Mouse (Mus musculus) neural tube, embryonic 15.5 days (tissue): ENCODE results near the gene AY358078. TPM values are rescaled to one million over a fixed set of nuclear protein-coding genes. Genes with fewer than 3 reads are reported as not detected.
"Not testable (repeated sequence)": the region's sequence is repeated elsewhere in the genome, so short reads cannot be mapped to it uniquely, and the experiment has no call there.

Source experiments
- ATAC-seq: fragments of 200-750 bp; cut with Nextera tagmentation; 2 replicates; pipeline ENCODE4 v1.8.0; 2017; ENCODE audit warnings: mild to moderate bottlenecking, moderate TSS enrichment, moderate library complexity; ENCODE audit not compliant: low FRiP score
- H3K27ac ChIP-seq: fragments of 300-500 bp; sonication (generic); replicated peaks from 2 replicates; pipeline ENCODE4 v1.5.1; 2015; ENCODE audit warnings: mild to moderate bottlenecking, inconsistent platforms
- H3K27me3 ChIP-seq: fragments of 300-500 bp; sonication (generic); replicated peaks from 2 replicates; pipeline ENCODE4 v1.6.1; 2015; ENCODE audit warnings: inconsistent platforms
- H3K36me3 ChIP-seq: fragments of 300-500 bp; sonication (generic); 2 replicates; pipeline ENCODE4 v1.6.1; 2015; ENCODE audit warnings: inconsistent platforms
- H3K4me1 ChIP-seq: fragments of 300-500 bp; sonication (generic); 2 replicates; pipeline ENCODE4 v1.6.1; 2015; ENCODE audit warnings: inconsistent platforms
- H3K4me2 ChIP-seq: fragments of 300-500 bp; sonication (generic); 2 replicates; pipeline ENCODE4 v1.6.1; 2015; ENCODE audit warnings: inconsistent platforms, mild to moderate bottlenecking, moderate library complexity
- H3K4me3 ChIP-seq: fragments of 300-500 bp; sonication (generic); replicated peaks from 2 replicates; pipeline ENCODE4 v1.5.1; 2015; ENCODE audit warnings: mild to moderate bottlenecking, inconsistent platforms
- H3K9ac ChIP-seq: fragments of 300-500 bp; sonication (generic); replicated peaks from 2 replicates; pipeline ENCODE4 v1.6.1; 2015; ENCODE audit warnings: mild to moderate bottlenecking, inconsistent platforms
- H3K9me3 ChIP-seq: fragments of 300-500 bp; sonication (generic); replicated peaks from 2 replicates; pipeline ENCODE4 v1.6.1; 2016; ENCODE audit warnings: inconsistent platforms
- WGBS: fragments of 180-500 bp; shearing (Covaris S2); methylation state at CpG from one replicate; pipeline ENCODE4 v1.1.7; 2015; ENCODE audit warnings: mixed read lengths; 5-methylcytosine and 5-hydroxymethylcytosine counted together
- polyA plus RNA-seq: library from polyadenylated mRNA; unstranded; fragments of >200 nt; fragmentation: Nextera tagmentation; extraction: Ambion mirVana; gene quantifications from 2 replicates; pipeline ENCODE4 v1.2.1, GENCODE M21; 2015

Gene AY358078
- polyA plus RNA-seq, 1 experiment from 2014 or later = not detected

DNA sequence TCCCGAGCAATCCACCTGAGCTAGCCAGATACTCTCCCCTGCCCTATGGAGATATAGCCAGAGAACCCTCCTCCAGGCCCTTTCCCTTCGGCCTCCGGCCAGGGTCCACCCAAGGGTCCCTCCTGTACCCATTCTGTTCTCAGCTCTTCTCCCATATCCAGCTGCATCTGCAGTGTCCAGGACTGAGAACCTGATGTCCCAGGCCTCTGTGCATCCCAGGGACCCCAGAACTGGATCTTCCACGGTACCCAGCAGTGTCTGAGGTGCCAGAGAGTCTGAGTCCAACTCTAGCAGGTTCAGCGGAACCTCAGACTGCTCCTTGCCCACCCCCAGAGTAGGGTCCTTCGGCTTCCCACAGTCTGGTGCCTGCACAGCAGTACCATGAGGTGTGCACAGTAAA, 29.3 kb downstream of the AY358078 start:
- Histone ChIP-seq H3K27me3 (no peaks in the 10 kb centered on the region), H3K4me2 (no peak overlapping the region), H3K9me3 (no peaks in the 10 kb centered on the region), H3K9ac (no peak overlapping the region), H3K27ac (no peak overlapping the region), H3K4me3 (no peak overlapping the region), H3K4me1 (no peaks in the 10 kb centered on the region), H3K36me3 (no peaks in the 10 kb centered on the region)
- WGBS = 89% methylated on average over 6 of the region's 6 CpGs
- ATAC-seq = no peak

- not testable (repeated sequence) for H3K4me2 ChIP-seq, H3K9ac ChIP-seq, H3K36me3 ChIP-seq, H3K27me3 ChIP-seq, H3K4me1 ChIP-seq, H3K4me3 ChIP-seq, ATAC-seq, H3K27ac ChIP-seq, H3K9me3 ChIP-seq
- WGBS = 36% methylated on average over 2 of the region's 2 CpGs
Measured at GRCm38 (mm10) chr14:51838480-51838879, 38.6 kb downstream of the AY358078 start.

- H3K9ac ChIP-seq = no peak overlapping the region
- H3K4me2 ChIP-seq = no peak overlapping the region
- ATAC-seq = no peak
- H3K4me1 ChIP-seq = no peaks in the 10 kb centered on the region
- no peak overlapping the region for H3K4me3 ChIP-seq
- no peak overlapping the region for H3K27ac ChIP-seq
- no peaks in the 10 kb centered on the region for H3K27me3 ChIP-seq
- no peaks in the 10 kb centered on the region for H3K36me3 ChIP-seq
- 76% methylated on average over 1 of the region's 1 CpGs for WGBS
- H3K9me3 ChIP-seq = no peaks in the 10 kb centered on the region
Measured at GRCm38 (mm10) chr14:51842250-51842649, 42.4 kb downstream of the AY358078 start.

- Histone ChIP-seq H3K27me3 (no peaks in the 10 kb centered on the region), H3K27ac (no peak overlapping the region), H3K9me3 (no peaks in the 10 kb centered on the region), H3K4me2 (no peak overlapping the region), H3K36me3 (no peaks in the 10 kb centered on the region), H3K4me1 (no peaks in the 10 kb centered on the region), H3K4me3 (no peak overlapping the region), H3K9ac (no peak overlapping the region)
- WGBS = 94% methylated on average over 2 of the region's 2 CpGs
- ATAC-seq = no peak
Measured at GRCm38 (mm10) chr14:51842781-51843180, 42.9 kb downstream of the AY358078 start.

DNA sequence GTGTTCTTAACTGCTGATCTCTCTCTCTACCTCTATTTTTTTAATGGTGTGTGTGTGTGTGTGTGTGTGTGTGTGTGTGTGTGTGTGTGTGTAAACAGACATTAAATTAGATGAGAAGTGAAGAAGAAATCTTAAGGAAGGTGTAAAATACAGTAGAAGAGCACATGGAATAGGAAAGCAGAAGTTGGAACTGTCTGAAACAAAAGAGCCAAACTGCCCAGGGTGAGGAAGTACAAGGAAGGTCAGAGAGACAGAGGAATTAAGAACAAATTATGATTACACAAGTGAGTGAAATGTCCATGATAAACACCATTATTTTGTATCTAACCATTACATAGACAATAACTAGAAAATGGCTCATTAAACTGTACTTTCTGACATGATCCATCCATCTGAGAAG, 44.0 kb downstream of the AY358078 start:
- ATAC-seq = no peak
- no peaks in the 10 kb centered on the region for H3K36me3 ChIP-seq
- no peaks in the 10 kb centered on the region for H3K4me1 ChIP-seq

GRCm38 (mm10) chr14:51846566-51846965, 46.7 kb downstream of the AY358078 start:
- no peak overlapping the region for H3K4me2 ChIP-seq
- H3K4me3 ChIP-seq = no peak overlapping the region
- WGBS = 82% methylated on average over 3 of the region's 3 CpGs
- no peak overlapping the region for H3K27ac ChIP-seq
- H3K27me3 ChIP-seq = no peaks in the 10 kb centered on the region
- H3K9ac ChIP-seq = no peak overlapping the region
- no peaks in the 10 kb centered on the region for H3K9me3 ChIP-seq
- no peak for ATAC-seq
- no peaks in the 10 kb centered on the region for H3K36me3 ChIP-seq
- no peaks in the 10 kb centered on the region for H3K4me1 ChIP-seq

More for the DNA sequence above, 44.0 kb downstream of the AY358078 start:
- Histone ChIP-seq H3K9ac (no peak overlapping the region), H3K4me3 (no peak overlapping the region), H3K9me3 (no peaks in the 10 kb centered on the region), H3K4me2 (no peak overlapping the region), H3K27me3 (no peaks in the 10 kb centered on the region), H3K27ac (no peak overlapping the region)

DNA sequence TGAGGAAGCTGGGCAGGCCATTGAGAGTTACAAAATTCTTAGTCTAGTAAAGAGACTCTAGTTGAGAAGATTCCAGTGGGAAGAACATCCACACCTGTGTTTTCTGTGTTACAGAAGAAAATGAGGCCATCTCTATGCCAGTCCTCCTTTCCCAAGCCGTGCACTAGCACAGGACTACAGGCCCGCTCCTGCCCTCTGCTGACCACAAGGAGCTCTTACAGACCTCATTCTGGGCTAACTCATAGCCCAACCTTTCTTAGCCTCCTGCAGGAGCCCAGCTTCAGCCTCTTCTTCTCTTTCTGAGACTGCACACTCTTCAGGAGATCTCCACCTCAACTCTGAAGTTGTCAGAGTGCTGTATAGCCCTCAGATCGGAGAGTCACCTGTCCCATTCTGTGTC, 51.2 kb downstream of the AY358078 start:
- WGBS = 47% methylated on average over 3 of the region's 3 CpGs
- H3K27me3 ChIP-seq, H3K4me1 ChIP-seq, ATAC-seq, H3K9ac ChIP-seq, H3K4me2 ChIP-seq, H3K9me3 ChIP-seq, H3K27ac ChIP-seq, H3K4me3 ChIP-seq, H3K36me3 ChIP-seq: not testable (repeated sequence)

- H3K9ac ChIP-seq = no peak within 1 kb of the TSS
- H3K9me3 ChIP-seq = no peaks in the 10 kb centered on the region
- no peak for ATAC-seq
- H3K4me1 ChIP-seq = no peaks in the 10 kb centered on the region
- H3K4me3 ChIP-seq = no peak within 1 kb of the TSS
- no peaks in the 10 kb centered on the region for H3K36me3 ChIP-seq
- no peak within 1 kb of the TSS for H3K4me2 ChIP-seq
- no peak within 1 kb of the TSS for H3K27ac ChIP-seq
- no peaks in the 10 kb centered on the region for H3K27me3 ChIP-seq
Measured at GRCm38 (mm10) chr14:51853399-51853798, 53.6 kb downstream of the AY358078 start, which contains the start of gene Ear6. Gene Ear6 (plus strand): TSS chr14:51853699.

DNA sequence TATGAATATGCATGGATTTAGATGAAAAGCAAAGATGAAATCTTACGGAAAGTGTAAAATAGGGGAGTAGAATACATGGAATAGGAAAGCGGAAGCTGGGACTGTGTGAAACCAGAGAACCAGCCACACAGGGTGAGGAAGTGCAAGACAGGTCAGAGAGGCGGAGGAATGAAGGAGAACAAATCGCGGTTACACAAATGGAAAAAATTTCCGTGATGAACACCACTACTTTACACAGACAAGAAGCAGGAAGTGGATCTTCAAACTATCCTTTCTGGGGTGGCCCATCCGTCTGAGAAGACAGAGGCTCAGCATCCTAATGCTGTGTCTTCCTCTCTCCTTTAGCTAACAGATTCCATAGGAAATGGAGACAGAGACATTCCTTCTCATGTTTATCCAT, 55.4 kb downstream of the AY358078 start:
- not testable (repeated sequence) for ATAC-seq, H3K4me1 ChIP-seq, H3K9me3 ChIP-seq, H3K4me2 ChIP-seq, H3K4me3 ChIP-seq, H3K9ac ChIP-seq, H3K36me3 ChIP-seq, H3K27ac ChIP-seq, H3K27me3 ChIP-seq
- WGBS = 88% methylated on average over 7 of the region's 7 CpGs

- not testable (repeated sequence) for H3K27ac ChIP-seq, H3K4me3 ChIP-seq, H3K9me3 ChIP-seq, H3K36me3 ChIP-seq, H3K9ac ChIP-seq, H3K4me1 ChIP-seq, H3K4me2 ChIP-seq, H3K27me3 ChIP-seq, ATAC-seq
- WGBS = 14% methylated on average over 1 of the region's 1 CpGs
Measured at GRCm38 (mm10) chr14:51863603-51864002, 63.8 kb downstream of the AY358078 start.

- H3K4me1 ChIP-seq = no peaks in the 10 kb centered on the region
- H3K27me3 ChIP-seq = no peaks in the 10 kb centered on the region
- no peak overlapping the region for H3K27ac ChIP-seq
- WGBS = 89% methylated on average over 2 of the region's 2 CpGs
- H3K36me3 ChIP-seq = no peaks in the 10 kb centered on the region
- no peak overlapping the region for H3K4me2 ChIP-seq
- no peaks in the 10 kb centered on the region for H3K9me3 ChIP-seq
- H3K4me3 ChIP-seq = no peak overlapping the region
- H3K9ac ChIP-seq = no peak overlapping the region
- no peak for ATAC-seq
Measured at GRCm38 (mm10) chr14:51870756-51871155, 70.9 kb downstream of the AY358078 start.

DNA sequence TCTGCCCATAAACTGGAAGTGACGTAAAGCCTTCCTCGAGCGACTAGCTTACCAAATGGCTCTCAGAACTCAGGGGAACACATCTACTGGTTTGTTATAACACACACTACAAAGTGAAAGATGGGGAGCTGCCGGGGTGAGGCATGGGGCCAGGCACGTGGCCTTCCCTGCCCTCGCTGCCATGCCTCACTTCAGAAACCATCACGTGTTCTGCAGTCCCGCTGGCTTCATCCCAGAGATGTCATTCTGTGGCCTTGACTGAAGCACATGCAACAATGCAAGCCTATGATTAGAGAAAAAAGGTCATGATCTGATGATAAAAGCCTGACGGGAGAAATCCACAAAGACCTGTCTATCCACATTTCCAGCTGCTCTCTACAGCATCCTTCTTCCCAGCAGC, 71.9 kb downstream of the AY358078 start:
- Histone ChIP-seq H3K9me3 (no peaks in the 10 kb centered on the region), H3K27ac (no peak overlapping the region), H3K4me1 (no peaks in the 10 kb centered on the region), H3K9ac (no peak overlapping the region), H3K4me3 (no peak overlapping the region), H3K27me3 (no peaks in the 10 kb centered on the region), H3K36me3 (no peaks in the 10 kb centered on the region), H3K4me2 (no peak overlapping the region)
- 81% methylated on average over 9 of the region's 9 CpGs for WGBS
- no peak for ATAC-seq
